Mouse (Mus musculus) central nervous system, embryonic 14 days (tissue): ENCODE measurements around the gene Mrpl21. TPM values are rescaled to one million over a fixed set of nuclear protein-coding genes. Genes with fewer than 3 reads are reported as not detected.

Experiments used
- polyA plus RNA-seq: library from polyadenylated mRNA; depleted of rRNA; stranded (reverse); fragments of >200 nt; gene quantifications from 2 replicates; pipeline ENCODE4 v1.2.3, GENCODE M21; 2012; rRNA removed

The Mrpl21 gene
- polyA plus RNA-seq: 67.8 and 70.8 TPM in 2 replicates

GRCm38 (mm10) chr19:3282572-3283467, at the start of gene Mrpl21, which contains the start of gene Ighmbp2:
TSS of gene Mrpl21 (plus strand) at chr19:3282901.
TSS of gene Ighmbp2 (minus strand) at chr19:3283017.

GRCm38 (mm10) chr19:3322261-3322969, 39.7 kb downstream of the Mrpl21 start, which contains the start of gene Cpt1a:
TSS of gene Cpt1a (plus strand) at chr19:3322334.

Other genes with a start within 250 kb of the Mrpl21 start
- 9.1 and 10.8 TPM in 2 replicates for gene Ighmbp2, start 116 bp downstream of the Mrpl21 start, polyA plus RNA-seq
- 18.9 and 20.1 TPM in 2 replicates for gene Cpt1a, start 39.4 kb downstream of the Mrpl21 start, polyA plus RNA-seq
- gene Tesmin, start 106.0 kb downstream of the Mrpl21 start, polyA plus RNA-seq: 0.34 and 0.45 TPM in 2 replicates
- gene Gal, start 131.6 kb downstream of the Mrpl21 start, polyA plus RNA-seq: 4.4 and 12.0 TPM in 2 replicates